Mouse (Mus musculus) thymus, postnatal 36 days (tissue): ENCODE results near the gene Olfr30.
"Not testable (repeated sequence)": the region's sequence is repeated elsewhere in the genome, so short reads cannot be mapped to it uniquely, and the experiment has no call there.

Source experiments
- DNase-seq, 2 experiments: peaks; one replicate each; pipeline ENCODE4 v3.0.0; 2022; ENCODE audit warnings: mixed read lengths in 2 of 2

Olfr30 gene

GRCm38 (mm10) chr11:58462170-58462569 is at the start of gene Olfr30:
TSS of gene Olfr30 (minus strand) at chr11:58462270.
- DNase-seq: no peak

- not testable (repeated sequence) for DNase-seq
Measured at GRCm38 (mm10) chr11:58509058-58509457, 47.0 kb upstream of the Olfr30 start.

- DNase-seq: not testable (repeated sequence)
Measured at GRCm38 (mm10) chr11:58502472-58502871, 40.4 kb upstream of the Olfr30 start, which contains the start of gene Olfr331. TSS of gene Olfr331 (minus strand) at chr11:58502572.

- no peak for DNase-seq
Measured at GRCm38 (mm10) chr11:58499290-58499689, 37.2 kb upstream of the Olfr30 start.

GRCm38 (mm10) chr11:58498761-58499160 is 36.7 kb upstream of the Olfr30 start:
- DNase-seq: no peak

GRCm38 (mm10) chr11:58492455-58492854 is 30.4 kb upstream of the Olfr30 start, which contains the start of gene Olfr332:
TSS of gene Olfr332 (minus strand) at chr11:58492555.
- DNase-seq: no peak

- no peak for DNase-seq
Measured at GRCm38 (mm10) chr11:58453592-58453991, 8.5 kb downstream of the Olfr30 start.

GRCm38 (mm10) chr11:58452759-58453158 is 9.3 kb downstream of the Olfr30 start, which contains the start of gene Lypd9:
TSS of gene Lypd9 (minus strand) at chr11:58452923.
- DNase-seq: no peak

GRCm38 (mm10) chr11:58437866-58438265 is 24.2 kb downstream of the Olfr30 start:
- no peak for DNase-seq

GRCm38 (mm10) chr11:58432259-58432658 is 29.8 kb downstream of the Olfr30 start, which contains the start of gene Gm12253:
TSS of gene Gm12253 (plus strand) at chr11:58432559.
- no peak for DNase-seq

GRCm38 (mm10) chr11:58420815-58421214 is 41.3 kb downstream of the Olfr30 start, which contains the start of gene 1810065E05Rik:
TSS of gene 1810065E05Rik (plus strand) at chr11:58421111.
- DNase-seq: no peak

GRCm38 (mm10) chr11:58418336-58418735 is 43.7 kb downstream of the Olfr30 start:
- no peak for DNase-seq

GRCm38 (mm10) chr11:58408066-58408465 is 54.0 kb downstream of the Olfr30 start:
- no peak for DNase-seq
